Mouse (Mus musculus) cortical plate, adult 2 months (tissue): ENCODE measurements around the gene Tmem185b.

ENCODE experiments used
- CTCF ChIP-seq: fragments of 200-500 bp; IDR thresholded peaks from 2 replicates; pipeline ENCODE4 v1.5.1; 2011; ENCODE audit warnings: mild to moderate bottlenecking, control low read depth, low read length; ENCODE audit not compliant: insufficient read depth; ENCODE audit errors: extremely low read depth
- POLR2A ChIP-seq: fragments of 200-500 bp; IDR thresholded peaks from 2 replicates; pipeline ENCODE4 v1.6.1; 2011; ENCODE audit warnings: mild to moderate bottlenecking, low read length, control low read depth; ENCODE audit not compliant: insufficient read depth; ENCODE audit errors: extremely low read depth

GRCm38 (mm10) chr1:119549327-119549689 lies 23.3 kb downstream of the Tmem185b start:
- no peak for TF ChIP-seq CTCF
- no peak for TF ChIP-seq POLR2A
